Mouse (Mus musculus) CH12.LX (cell line): ENCODE data around the gene Lrrc57. TPM values are rescaled to one million over a fixed set of nuclear protein-coding genes. Genes with fewer than 3 reads are reported as not detected.
A peak's percentile ranks its signal among the peaks of the same experiment; 100 is the strongest.
"Not testable (repeated sequence)": the region's sequence is repeated elsewhere in the genome, so short reads cannot be mapped to it uniquely, and the experiment has no call there.

ENCODE experiments used
- DNase-seq: peaks from one replicate; pipeline ENCODE4 v3.0.0-alpha.2; 2013; ENCODE audit errors: extremely low read depth
- H3K27ac ChIP-seq: 2 replicates; pipeline ENCODE4 v1.5.1; 2012; ENCODE audit warnings: low read depth, mild to moderate bottlenecking, control low read depth, moderate library complexity; ENCODE audit not compliant: insufficient read depth
- H3K27me3 ChIP-seq: replicated peaks from 2 replicates; pipeline ENCODE3; 2012; ENCODE audit warnings: inconsistent platforms
- H3K36me3 ChIP-seq, 2 experiments: replicated peaks in 1 of 2; 2 replicates each; pipeline versions ENCODE3 to v1.6.1; 2012; ENCODE audit warnings: inconsistent platforms in 1 of 2, low read length in 1 of 2, mild to moderate bottlenecking in 1 of 2, mixed read lengths in 1 of 2, moderate library complexity in 1 of 2; ENCODE audit not compliant: control insufficient read depth in 1 of 2, insufficient read depth in 1 of 2
- H3K4me1 ChIP-seq, 2 experiments: 2 replicates each; pipeline ENCODE4 v1.6.1; 2012; ENCODE audit warnings: inconsistent platforms in 1 of 2, moderate library complexity in 1 of 2; ENCODE audit not compliant: insufficient read depth in 2 of 2, control insufficient read depth in 1 of 2
- H3K4me2 ChIP-seq: 2 replicates; pipeline ENCODE4 v1.6.1; 2012; ENCODE audit warnings: low read depth, mild to moderate bottlenecking, control low read depth; ENCODE audit not compliant: poor library complexity, insufficient read depth, severe bottlenecking
- H3K4me3 ChIP-seq, 3 experiments: fragments of 150-350 bp in 1 of 3; sonication (generic) in 1 of 3; replicated peaks in 1 of 3; 2 replicates each; pipeline versions ENCODE3 to v1.5.1; 2011 to 2012; ENCODE audit warnings: low read depth in 2 of 3, low read length in 2 of 3, mild to moderate bottlenecking in 2 of 3, moderate library complexity in 2 of 3, control low read depth in 1 of 3, improper control_type of control experiment in 1 of 3, inconsistent platforms in 1 of 3, mixed read lengths in 1 of 3; ENCODE audit not compliant: poor library complexity in 1 of 3
- H3K79me2 ChIP-seq: replicated peaks from 2 replicates; pipeline ENCODE4 v1.6.1; 2012; ENCODE audit warnings: mild to moderate bottlenecking, moderate library complexity; ENCODE audit not compliant: control insufficient read depth, poor library complexity, insufficient read depth, severe bottlenecking; ENCODE audit errors: extremely low read depth
- H3K9ac ChIP-seq: 2 replicates; pipeline ENCODE4 v1.6.1; 2012; ENCODE audit warnings: low read depth, mild to moderate bottlenecking, control low read depth, moderate library complexity; ENCODE audit not compliant: insufficient read depth
- H3K9me3 ChIP-seq: replicated peaks from 2 replicates; pipeline ENCODE3; 2012; ENCODE audit warnings: low read length, inconsistent platforms, mixed read lengths
- BHLHE40 ChIP-seq: IDR thresholded peaks from 2 replicates; pipeline ENCODE4 v1.6.1; 2011; ENCODE audit warnings: mild to moderate bottlenecking, low read depth, low read length, improper control_type of control experiment
- CHD1 ChIP-seq: IDR thresholded peaks from 2 replicates; pipeline ENCODE4 v1.6.1; 2012; ENCODE audit warnings: low read depth, low read length, improper control_type of control experiment, inconsistent platforms
- CHD2 ChIP-seq: IDR thresholded peaks from 2 replicates; pipeline ENCODE4 v1.6.1; 2011; ENCODE audit warnings: low read length, improper control_type of control experiment
- E2F4 ChIP-seq: IDR thresholded peaks from 2 replicates; pipeline ENCODE4 v1.6.1; 2011; ENCODE audit warnings: low read depth, low read length, improper control_type of control experiment; ENCODE audit not compliant: insufficient replicate concordance
- EP300 ChIP-seq: IDR thresholded peaks from 2 replicates; pipeline ENCODE4 v1.6.1; 2011; ENCODE audit warnings: low read length, improper control_type of control experiment
- HCFC1 ChIP-seq: IDR thresholded peaks from 2 replicates; pipeline ENCODE4 v1.6.1; 2012; ENCODE audit warnings: low read depth, mild to moderate bottlenecking, inconsistent platforms, low read length, improper control_type of control experiment
- MAFK ChIP-seq: IDR thresholded peaks from 2 replicates; pipeline ENCODE4 v1.6.1; 2011; ENCODE audit warnings: low read length, improper control_type of control experiment; ENCODE audit not compliant: insufficient replicate concordance
- MAX ChIP-seq: IDR thresholded peaks from 2 replicates; pipeline ENCODE4 v1.6.1; 2011; ENCODE audit warnings: low read length, improper control_type of control experiment
- MAZ ChIP-seq: IDR thresholded peaks from 2 replicates; pipeline ENCODE4 v1.6.1; 2012; ENCODE audit warnings: low read depth, mild to moderate bottlenecking, inconsistent platforms, low read length, improper control_type of control experiment, moderate library complexity
- MXI1 ChIP-seq: IDR thresholded peaks from 2 replicates; pipeline ENCODE4 v1.6.1; 2011; ENCODE audit warnings: mild to moderate bottlenecking, low read depth, low read length, improper control_type of control experiment
- RCOR1 ChIP-seq: conservative IDR thresholded peaks from 2 replicates; pipeline ENCODE4 v1.6.1; 2012; ENCODE audit warnings: low read depth, mild to moderate bottlenecking, inconsistent platforms, low read length, improper control_type of control experiment
- SIN3A ChIP-seq: IDR thresholded peaks from 2 replicates; pipeline ENCODE4 v1.6.1; 2012; ENCODE audit warnings: low read length, improper control_type of control experiment, inconsistent platforms
- SMC3 ChIP-seq: IDR thresholded peaks from 2 replicates; pipeline ENCODE4 v1.6.1; 2011; ENCODE audit warnings: low read depth, low read length, improper control_type of control experiment
- USF1 ChIP-seq: IDR thresholded peaks from 2 replicates; pipeline ENCODE4 v1.6.1; 2014; ENCODE audit warnings: low read depth, mild to moderate bottlenecking, inconsistent platforms, low read length, improper control_type of control experiment
- ZMIZ1 ChIP-seq: IDR thresholded peaks from 2 replicates; pipeline ENCODE4 v1.6.1; 2012; ENCODE audit warnings: low read depth, mild to moderate bottlenecking, inconsistent platforms, low read length, improper control_type of control experiment
- ZNF384 ChIP-seq: IDR thresholded peaks from 2 replicates; pipeline ENCODE4 v1.6.1; 2012; ENCODE audit warnings: low read depth, low read length, improper control_type of control experiment, inconsistent platforms
- dilution Hi-C: fragments of 300-500 bp; cut with MboI; formaldehyde crosslinking; loops from 2 replicates; pipeline ENCODE4 v1.14.3; 2020; ENCODE audit warnings: low sequenced_read_pairs; ENCODE audit not compliant: extremely low pct_unique_long_range_greater_than_20kb, extremely low pct_ligation_motif_present
- in situ Hi-C: fragments of 300-500 bp; cut with MboI; formaldehyde crosslinking; loops from 3 replicates; pipeline ENCODE4 v1.14.3; 2019; ENCODE audit warnings: low sequenced_read_pairs, low pct_ligation_motif_present, low pct_unique_long_range_greater_than_20kb, mixed read lengths
- polyA plus RNA-seq: library from polyadenylated mRNA; unstranded; fragments of >175 nt; gene quantifications from 2 replicates; pipeline ENCODE4 v1.2.1, GENCODE M21; 2012; ENCODE audit warnings: low read depth; ENCODE audit not compliant: insufficient read length
- total RNA-seq, 2 experiments: library from RNA; depleted of rRNA; stranded (reverse); fragments of 300-350 nt in 1 of 2; fragments of >200 nt in 1 of 2; gene quantifications; 2 replicates each; pipeline ENCODE4 v1.2.3; 2012 to 2014

Gene Lrrc57
- total and polyA plus RNA-seq, 3 experiments: 8.9 to 15.6 (median 10.3) TPM

GRCm38 (mm10) chr2:120575121-120575520, 34.2 kb downstream of the Lrrc57 start:
- 0 out of 2 replicates have a peak overlapping the region, but pooled peaks have one; percentile 6 for H3K4me2 ChIP-seq
- dilution Hi-C loops (no loop called here), in situ Hi-C loops (no loop called here)
- TF ChIP-seq USF1: no peak
- no peak for TF ChIP-seq RCOR1
- no peak for TF ChIP-seq ZNF384
- no peak for TF ChIP-seq EP300
- no peak for TF ChIP-seq CHD1
- no peak for TF ChIP-seq E2F4
- TF ChIP-seq MAZ: no peak
- TF ChIP-seq CHD2: no peak
- no peak for TF ChIP-seq HCFC1
- H3K27ac ChIP-seq: no peak overlapping the region
- H3K9me3 ChIP-seq: no peaks in the 10 kb centered on the region
- no peak overlapping the region for H3K9ac ChIP-seq
- H3K79me2 ChIP-seq: peaks cover 19% of the 10 kb centered on the region
- peaks cover 0 to 17% of the 10 kb centered on the region in 2 experiments for H3K36me3 ChIP-seq
- no peak for DNase-seq
- H3K27me3 ChIP-seq: no peaks in the 10 kb centered on the region
- no peak overlapping the region for H3K4me3 ChIP-seq
- H3K4me1 ChIP-seq: peaks cover 4 to 75% of the 10 kb centered on the region in 2 experiments; a peak in 3 of 4 replicates

DNA sequence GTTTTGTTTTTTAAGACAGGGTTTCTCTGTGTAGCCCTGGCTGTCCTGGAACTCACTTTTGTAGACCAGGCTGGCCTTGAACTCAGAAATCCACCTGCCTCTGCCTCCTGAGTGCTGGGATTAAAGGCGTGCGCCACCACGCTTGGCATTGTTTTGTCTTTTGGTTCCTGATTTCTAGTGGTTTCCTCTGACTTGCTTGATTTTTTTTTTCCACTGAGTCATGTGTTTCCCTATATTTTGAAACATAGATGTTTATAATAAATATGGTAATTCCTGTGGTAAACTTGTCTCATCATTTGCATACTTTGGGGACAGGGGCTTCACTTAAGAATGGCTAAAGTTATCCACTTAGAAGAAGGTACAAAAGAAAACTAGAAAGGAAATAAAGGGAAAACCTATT, 37.2 kb downstream of the Lrrc57 start:
- H3K36me3 ChIP-seq: peaks cover 0 to 16% of the 10 kb centered on the region in 2 experiments
- TF ChIP-seq SIN3A: 0 out of 2 replicates have a peak, but pooled peaks have one; percentile 22
- peaks cover 24% of the 10 kb centered on the region for H3K79me2 ChIP-seq
- DNase-seq, in situ Hi-C loops, H3K4me2 ChIP-seq, H3K27ac ChIP-seq, H3K27me3 ChIP-seq, H3K9me3 ChIP-seq, H3K9ac ChIP-seq, dilution Hi-C loops, H3K4me3 ChIP-seq: not testable (repeated sequence)
- peaks cover 2 to 64% of the 10 kb centered on the region in 2 experiments; a peak in 3 of 4 replicates for H3K4me1 ChIP-seq

DNA sequence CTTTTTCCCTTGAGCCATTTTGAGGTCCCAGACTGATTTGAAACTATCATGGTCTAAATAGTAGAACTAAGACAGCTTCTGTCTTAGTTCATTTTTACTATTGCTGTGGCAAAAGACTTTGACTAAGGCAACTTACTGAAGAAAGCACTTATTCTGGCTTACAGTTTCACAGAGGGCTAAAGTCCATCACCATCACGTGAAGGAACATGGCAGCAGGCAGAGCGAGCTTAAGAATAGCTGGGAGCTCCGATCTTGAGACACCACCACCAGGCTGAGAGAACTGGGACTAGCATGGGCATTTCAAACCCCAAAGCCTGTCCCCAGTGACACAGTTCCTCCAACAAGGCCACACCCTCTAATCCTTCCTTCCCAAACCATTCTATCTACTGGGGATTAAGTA, 38.2 kb downstream of the Lrrc57 start:
- no peak for DNase-seq
- peaks cover 24% of the 10 kb centered on the region for H3K79me2 ChIP-seq
- no peak overlapping the region for H3K4me2 ChIP-seq
- dilution Hi-C loops (no loop called here), in situ Hi-C loops (no loop called here)
- H3K9me3 ChIP-seq: no peaks in the 10 kb centered on the region
- peaks cover 2 to 59% of the 10 kb centered on the region in 2 experiments; a peak in 3 of 4 replicates for H3K4me1 ChIP-seq
- no peak overlapping the region for H3K9ac ChIP-seq
- H3K27ac ChIP-seq: no peak overlapping the region
- H3K27me3 ChIP-seq: no peaks in the 10 kb centered on the region
- H3K4me3 ChIP-seq: no peak overlapping the region
- peaks cover 0 to 16% of the 10 kb centered on the region in 2 experiments for H3K36me3 ChIP-seq
- no peak for TF ChIP-seq MAX
- TF ChIP-seq MXI1: no peak
- no peak for TF ChIP-seq ZMIZ1
- TF ChIP-seq E2F4: no peak
- TF ChIP-seq USF1: no peak
- TF ChIP-seq MAFK: no peak
- no peak for TF ChIP-seq RCOR1
- TF ChIP-seq SMC3: no peak
- TF ChIP-seq MAZ: no peak
- TF ChIP-seq BHLHE40: no peak
- TF ChIP-seq, all 38 proteins: peak for 0
